Mouse (Mus musculus) lung, embryonic 16.5 days (tissue): ENCODE data around the gene Armc7. TPM values are rescaled to one million over a fixed set of nuclear protein-coding genes. Genes with fewer than 3 reads are reported as not detected.

Experiments
- microRNA-seq: library from miRNA; unstranded; fragments of <30 nt; microRNA quantifications from one replicate; pipeline ENCODE4, GENCODE M21; 2016
- polyA plus RNA-seq: library from polyadenylated mRNA; unstranded; fragments of >200 nt; fragmentation: Nextera tagmentation; extraction: Ambion mirVana; gene quantifications from 2 replicates; pipeline ENCODE4 v1.2.1, GENCODE M21; 2015

The Armc7 gene
- polyA plus RNA-seq, 1 experiment from 2014 or later, result 7.4 TPM

Small RNA genes lying within 50 kb of the gene (microRNA-seq; reads per million reads assigned to microRNA genes)
- gene Mir3968, result not detected

Other genes with a start within 250 kb of the Armc7 start
- gene Grin2c, start 208.4 kb upstream of the Armc7 start, polyA plus RNA-seq, result 0.06 TPM in 1 of 2 replicates, not detected in the other
- gene Fdxr, start 198.6 kb upstream of the Armc7 start, polyA plus RNA-seq, result 14.1 and 14.2 TPM in 2 replicates
- 0.30 and 0.48 TPM in 2 replicates for gene Fads6, start 178.0 kb upstream of the Armc7 start, polyA plus RNA-seq
- 0.09 TPM in 1 of 2 replicates, not detected in the other for gene Otop2, start 168.5 kb upstream of the Armc7 start, polyA plus RNA-seq
- not detected in 2 replicates for gene Ush1g, start 153.6 kb upstream of the Armc7 start, polyA plus RNA-seq
- gene Otop3, start 140.9 kb upstream of the Armc7 start, polyA plus RNA-seq, result not detected in 2 replicates
- 19.1 and 20.2 TPM in 2 replicates for gene Hid1, start 107.9 kb upstream of the Armc7 start, polyA plus RNA-seq
- gene Cdr2l, start 93.8 kb upstream of the Armc7 start, polyA plus RNA-seq, result 11.5 and 12.0 TPM in 2 replicates
- 203 and 205 TPM in 2 replicates for gene Mrpl58, start 71.9 kb upstream of the Armc7 start, polyA plus RNA-seq
- gene Atp5h, start 55.7 kb upstream of the Armc7 start, polyA plus RNA-seq, result 822 and 823 TPM in 2 replicates
- 3.4 and 4.3 TPM in 2 replicates for gene Kctd2, start 55.5 kb upstream of the Armc7 start, polyA plus RNA-seq
- gene Trim80, start 35.1 kb upstream of the Armc7 start, polyA plus RNA-seq, result not detected in 2 replicates
- 0.74 and 2.9 TPM in 2 replicates for gene Slc16a5, start 13.2 kb upstream of the Armc7 start, polyA plus RNA-seq
- 71.0 and 74.7 TPM in 2 replicates for gene Nt5c, start 16.2 kb downstream of the Armc7 start, polyA plus RNA-seq
- gene Jpt1, start 38.7 kb downstream of the Armc7 start, polyA plus RNA-seq, result 460 and 462 TPM in 2 replicates
- 889 and 930 TPM in 2 replicates for gene Sumo2, start 60.6 kb downstream of the Armc7 start, polyA plus RNA-seq
- gene Nup85, start 88.8 kb downstream of the Armc7 start, polyA plus RNA-seq, result 158 and 165 TPM in 2 replicates
- gene Mrps7, start 128.3 kb downstream of the Armc7 start, polyA plus RNA-seq, result 79.3 and 87.6 TPM in 2 replicates
- gene Gga3, start 128.4 kb downstream of the Armc7 start, polyA plus RNA-seq, result 21.1 and 25.4 TPM in 2 replicates
- 36.8 and 40.6 TPM in 2 replicates for gene Mif4gd, start 137.3 kb downstream of the Armc7 start, polyA plus RNA-seq
- 25.0 and 25.4 TPM in 2 replicates for gene Slc25a19, start 152.6 kb downstream of the Armc7 start, polyA plus RNA-seq
- gene Grb2, start 232.9 kb downstream of the Armc7 start, polyA plus RNA-seq, result 81.0 and 82.7 TPM in 2 replicates